Mouse (Mus musculus): ENCODE data around the gene Hoxc12. TPM values are rescaled to one million over a fixed set of nuclear protein-coding genes. Genes with fewer than 3 reads are reported as not detected.

Gene Hoxc12
- not detected for polyA plus RNA-seq (2017; shearing (Covaris generic))

GRCm38 (mm10) chr15:102936279-102936972 is at the start of gene Hoxc12:
Hoxc12 (plus strand) TSS chr15:102936757.

GRCm38 (mm10) chr15:102921053-102922011 is 15.2 kb upstream of the Hoxc12 start, which contains the start of gene Hoxc13:
Hoxc13 (plus strand) TSS chr15:102921103.

GRCm38 (mm10) chr15:102954192-102955006 is 17.8 kb downstream of the Hoxc12 start, which contains the start of gene Hoxc11:
Hoxc11 (plus strand) TSS chr15:102954427.

GRCm38 (mm10) chr15:102966776-102967311 is 30.3 kb downstream of the Hoxc12 start, which contains the start of gene Hoxc10:
Hoxc10 (plus strand) TSS chr15:102966796.

GRCm38 (mm10) chr15:102967312-102967510 is 30.7 kb downstream of the Hoxc12 start, which contains the start of gene Hoxc5:
Hoxc5 (plus strand) TSS chr15:102967443.

GRCm38 (mm10) chr15:102976171-102976570 is 39.6 kb downstream of the Hoxc12 start, which contains the start of gene Hoxc9:
Hoxc9 (plus strand) TSS chr15:102976439.

Other genes starting within 250 kb of the Hoxc12 start
- gene Calcoco1, start 214.6 kb upstream of the Hoxc12 start, polyA plus RNA-seq (2017; shearing (Covaris generic)): 60.2 TPM
- not detected for gene Hoxc13, start 15.7 kb upstream of the Hoxc12 start, polyA plus RNA-seq (2017; shearing (Covaris generic))
- gene Hoxc11, start 17.7 kb downstream of the Hoxc12 start, polyA plus RNA-seq (2017; shearing (Covaris generic)): not detected
- not detected for gene Hoxc10, start 30.0 kb downstream of the Hoxc12 start, polyA plus RNA-seq (2017; shearing (Covaris generic))
- not detected for gene Hoxc5, start 30.7 kb downstream of the Hoxc12 start, polyA plus RNA-seq (2017; shearing (Covaris generic))
- not detected for gene Hoxc9, start 39.7 kb downstream of the Hoxc12 start, polyA plus RNA-seq (2017; shearing (Covaris generic))
- 0.15 TPM for gene Hoxc8, start 53.9 kb downstream of the Hoxc12 start, polyA plus RNA-seq (2017; shearing (Covaris generic))
- not detected for gene Hoxc6, start 61.5 kb downstream of the Hoxc12 start, polyA plus RNA-seq (2017; shearing (Covaris generic))
- gene Hoxc4, start 82.2 kb downstream of the Hoxc12 start, polyA plus RNA-seq (2017; shearing (Covaris generic)): not detected
- 13.4 TPM for gene Smug1, start 230.3 kb downstream of the Hoxc12 start, polyA plus RNA-seq (2017; shearing (Covaris generic))